Mouse (Mus musculus): Measurements from ENCODE around the gene Cox17. TPM values are rescaled to one million over a fixed set of nuclear protein-coding genes. Genes with fewer than 3 reads are reported as not detected.
A peak's percentile ranks its signal among the peaks of the same experiment; 100 is the strongest.

The Cox17 gene
- polyA plus RNA-seq, 1 experiment from 2014 or later: 287 TPM

DNA sequence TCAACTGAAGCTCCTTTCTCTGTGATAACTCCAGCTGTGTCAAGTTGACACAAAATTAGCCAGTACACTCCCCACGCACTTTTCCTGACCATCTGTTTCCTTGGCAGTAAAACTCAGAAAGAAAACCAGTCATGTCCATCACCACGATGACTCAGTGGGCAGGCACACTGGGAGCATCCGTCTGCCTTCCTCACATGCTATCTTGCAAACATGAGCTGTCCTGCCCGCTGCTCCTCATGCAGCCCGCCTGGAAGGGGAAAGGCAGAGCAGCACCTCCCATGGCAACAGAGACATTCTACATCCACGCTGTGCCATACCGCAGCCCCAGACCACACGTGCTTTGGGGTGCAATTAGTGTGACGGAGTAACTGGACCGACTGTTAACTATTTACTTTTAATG lies 21.5 kb downstream of the Cox17 start:
- Histone ChIP-seq H3K4me1 (peaks cover 51% of the 10 kb centered on the region), H3K9me3 (no peaks in the 10 kb centered on the region), H3K4me3 (no peak overlapping the region), H3K27me3 (ENCODE audit: insufficient read depth, poor library complexity, severe bottlenecking) (no peaks in the 10 kb centered on the region), H3K36me3 (peaks cover 56% of the 10 kb centered on the region), H3K27ac (no peak overlapping the region)
- 45% methylated on average over 10 of the region's 10 CpGs for WGBS
- peak; percentile 83 for DNase-seq (ENCODE audit: low spot score)

DNA sequence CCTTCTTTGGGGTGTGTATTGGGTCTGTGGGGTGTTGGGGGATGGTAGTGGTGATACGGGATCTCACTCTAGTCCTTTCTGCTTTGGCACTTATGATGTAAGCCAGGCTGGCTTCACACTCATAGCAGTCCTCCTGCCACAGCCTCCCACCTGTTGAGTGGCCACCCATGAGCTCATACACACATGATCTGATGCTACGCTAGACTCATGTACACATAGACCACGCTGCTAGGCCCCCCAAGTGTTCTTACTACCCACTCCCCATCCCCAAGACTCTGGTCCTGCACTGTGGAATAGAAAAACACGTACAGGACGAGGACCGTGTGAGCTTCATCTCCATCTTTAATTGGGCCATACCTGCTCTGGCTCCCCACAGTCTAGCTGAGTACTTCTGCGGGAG lies 22.2 kb downstream of the Cox17 start:
- H3K9me3 ChIP-seq: no peaks in the 10 kb centered on the region
- DNase-seq (ENCODE audit: low spot score): peak; percentile 69
- H3K27me3 ChIP-seq (ENCODE audit: insufficient read depth, poor library complexity, severe bottlenecking): no peaks in the 10 kb centered on the region
- H3K27ac ChIP-seq: no peak overlapping the region
- peaks cover 60% of the 10 kb centered on the region for H3K36me3 ChIP-seq
- WGBS: 77% methylated on average over 7 of the region's 7 CpGs
- no peak overlapping the region for H3K4me3 ChIP-seq
- H3K4me1 ChIP-seq: peaks cover 52% of the 10 kb centered on the region

DNA sequence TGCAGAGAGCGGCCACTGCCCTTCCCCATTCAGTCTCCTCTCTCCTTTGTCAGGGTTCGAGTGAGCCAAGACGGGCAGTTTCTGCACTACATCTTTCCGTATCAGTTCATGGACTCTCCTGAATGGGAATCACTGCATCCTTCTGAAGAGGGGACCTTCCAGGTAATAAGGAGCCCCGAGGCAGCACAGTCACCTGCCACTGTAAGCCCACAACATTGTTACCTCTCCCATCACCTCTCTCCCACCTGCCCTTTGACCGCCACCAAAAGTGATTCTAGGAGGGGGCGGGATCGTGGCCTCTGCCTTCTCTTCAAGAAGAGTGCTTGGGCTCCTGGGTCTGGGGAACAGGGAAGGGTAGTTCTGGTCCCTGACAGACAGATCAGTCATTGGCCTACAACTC lies 22.6 kb downstream of the Cox17 start:
- H3K4me3 ChIP-seq: no peak overlapping the region

DNA sequence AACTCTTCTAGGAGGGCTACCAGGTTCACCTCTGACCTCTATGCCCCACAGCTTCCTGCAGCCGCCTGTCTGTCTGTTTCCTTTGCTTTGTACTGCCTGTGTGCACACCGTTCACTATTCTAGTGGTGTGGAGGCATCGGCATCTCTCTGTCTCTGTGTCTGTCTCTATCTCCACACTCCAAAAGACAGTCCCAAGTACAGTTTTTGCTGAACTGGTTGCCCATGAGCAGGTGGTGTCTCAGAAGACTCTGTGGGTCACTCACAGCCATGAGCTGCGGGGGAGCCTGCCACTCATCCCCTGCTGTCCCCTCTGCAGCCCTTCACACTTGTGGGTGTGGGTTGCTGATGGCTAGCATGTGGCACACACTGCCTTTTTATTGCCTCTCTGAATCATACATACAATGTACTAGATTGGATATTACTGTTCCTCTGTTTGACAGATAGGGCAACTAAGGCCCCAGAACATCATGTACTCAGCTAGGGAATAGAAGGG lies 23.2 kb downstream of the Cox17 start:
- no peak overlapping the region for H3K4me3 ChIP-seq
- peaks cover 70% of the 10 kb centered on the region for H3K36me3 ChIP-seq
- H3K9me3 ChIP-seq: no peaks in the 10 kb centered on the region
- WGBS: 72% methylated on average over 4 of the region's 4 CpGs
- H3K4me1 ChIP-seq: peaks cover 60% of the 10 kb centered on the region
- H3K27ac ChIP-seq: peak overlapping the region; percentile 75
- peak; percentile 57 for DNase-seq (ENCODE audit: low spot score)
- H3K27me3 ChIP-seq (ENCODE audit: insufficient read depth, poor library complexity, severe bottlenecking): no peaks in the 10 kb centered on the region

More for the DNA sequence above, 22.6 kb downstream of the Cox17 start:
- H3K4me1 ChIP-seq: peaks cover 53% of the 10 kb centered on the region
- no peaks in the 10 kb centered on the region for H3K9me3 ChIP-seq
- 87% methylated on average over 8 of the region's 8 CpGs for WGBS
- DNase-seq (ENCODE audit: low spot score): peak; percentile 69
- H3K27ac ChIP-seq: peak overlapping the region; percentile 75; the same call in 1 of the 2 replicates
- peaks cover 64% of the 10 kb centered on the region for H3K36me3 ChIP-seq
- H3K27me3 ChIP-seq (ENCODE audit: insufficient read depth, poor library complexity, severe bottlenecking): no peaks in the 10 kb centered on the region

DNA sequence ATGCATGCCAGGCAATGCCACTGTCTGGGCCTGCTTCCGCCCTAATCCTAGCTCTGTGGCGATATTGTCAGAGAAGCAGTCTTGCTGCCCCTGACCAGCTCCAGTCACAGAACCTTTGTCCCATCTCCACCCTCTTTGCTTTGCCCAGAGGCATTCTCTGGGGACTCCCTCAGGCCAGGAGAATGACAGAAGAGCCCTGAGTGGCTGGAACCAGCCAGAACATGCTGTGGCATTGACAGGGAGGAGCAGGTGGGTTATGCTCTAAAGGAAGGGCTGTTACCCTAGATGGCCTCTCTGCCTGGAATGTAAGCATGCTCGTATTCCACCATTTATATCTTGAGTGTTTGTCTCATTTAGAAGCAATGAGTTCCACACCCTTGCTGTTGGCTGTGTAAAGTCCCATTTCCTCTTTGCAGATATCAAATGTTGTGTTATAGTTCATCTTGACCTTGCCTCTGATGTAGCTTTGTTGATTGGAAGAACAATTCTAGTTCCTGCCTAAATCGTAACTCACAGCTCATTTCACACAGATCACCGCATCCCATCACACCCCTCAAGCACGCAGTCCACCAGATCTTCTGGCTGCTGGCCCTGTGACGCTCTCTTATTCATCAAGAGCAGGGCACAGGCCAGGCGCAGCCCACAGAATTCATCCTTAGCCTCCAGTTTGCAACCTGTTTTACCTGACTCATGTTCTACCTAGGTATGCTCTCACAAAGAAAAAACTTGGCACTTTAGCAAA lies 24.0 kb downstream of the Cox17 start:
- Histone ChIP-seq H3K4me1 (peaks cover 67% of the 10 kb centered on the region), H3K36me3 (peaks cover 70% of the 10 kb centered on the region), H3K9me3 (no peaks in the 10 kb centered on the region), H3K4me3 (no peak overlapping the region), H3K27ac (peak overlapping the region; percentile 75), H3K27me3 (ENCODE audit: insufficient read depth, poor library complexity, severe bottlenecking) (no peaks in the 10 kb centered on the region)
- peak; percentile 73 for DNase-seq (ENCODE audit: low spot score)
- WGBS: 74% methylated on average over 8 of the region's 8 CpGs

DNA sequence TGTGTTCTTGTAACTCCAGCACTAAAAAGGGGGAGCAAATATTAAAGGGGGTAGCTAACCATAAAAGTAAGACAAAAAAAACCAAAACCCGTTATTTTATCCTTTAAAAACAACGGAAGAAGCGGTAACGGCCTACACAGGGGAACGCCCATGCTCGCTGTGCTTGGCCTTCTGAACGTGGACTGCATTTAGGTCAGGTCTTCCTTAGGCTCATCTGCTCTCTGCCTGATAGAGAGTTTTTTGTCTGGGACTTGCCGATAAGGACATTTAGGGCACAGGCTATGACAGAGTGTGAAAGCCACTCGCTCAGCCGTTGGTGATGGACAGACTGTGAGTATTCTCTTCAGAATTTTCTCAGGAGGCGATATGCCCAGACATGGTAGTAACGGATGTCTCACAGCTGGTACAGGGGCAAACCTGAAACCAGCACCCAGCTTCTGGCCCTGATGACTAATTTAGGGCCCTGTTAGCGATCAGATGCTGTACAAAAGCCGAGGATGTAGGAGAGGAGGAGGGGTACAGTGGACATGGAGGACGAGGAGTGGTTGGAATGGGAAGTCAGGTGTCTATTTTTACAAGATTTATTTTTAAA lies 25.0 kb downstream of the Cox17 start:
- Histone ChIP-seq H3K27ac (peak overlapping the region; percentile 50; the same call in 1 of the 2 replicates), H3K36me3 (peaks cover 75% of the 10 kb centered on the region), H3K4me1 (peaks cover 77% of the 10 kb centered on the region), H3K9me3 (no peaks in the 10 kb centered on the region), H3K27me3 (ENCODE audit: insufficient read depth, poor library complexity, severe bottlenecking) (no peaks in the 10 kb centered on the region), H3K4me3 (no peak overlapping the region)
- 73% methylated on average over 15 of the region's 15 CpGs for WGBS
- peak; percentile 92 for DNase-seq (ENCODE audit: low spot score)

DNA sequence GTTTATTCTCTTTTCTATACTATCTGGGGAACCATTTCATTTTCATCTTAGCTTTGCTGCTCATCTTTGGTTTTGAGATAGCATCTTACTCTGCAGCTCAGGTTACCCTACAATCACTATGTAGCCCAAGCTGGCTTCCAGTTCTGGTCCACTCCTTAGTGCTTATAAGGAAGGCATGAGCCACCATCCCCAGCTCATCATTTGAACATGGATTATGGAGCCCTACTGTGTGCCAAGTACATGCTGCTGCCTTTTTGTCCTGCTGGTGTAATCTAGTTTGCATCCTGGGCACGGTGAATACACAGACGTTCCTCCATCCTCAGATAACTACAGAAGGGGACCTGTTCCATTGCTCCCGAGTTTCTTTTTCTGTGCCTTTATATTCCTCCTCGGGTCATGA lies 26.1 kb downstream of the Cox17 start:
- Histone ChIP-seq H3K27me3 (ENCODE audit: insufficient read depth, poor library complexity, severe bottlenecking) (no peaks in the 10 kb centered on the region), H3K4me3 (no peak overlapping the region), H3K4me1 (peaks cover 81% of the 10 kb centered on the region), H3K36me3 (peaks cover 86% of the 10 kb centered on the region), H3K27ac (no peak overlapping the region), H3K9me3 (no peaks in the 10 kb centered on the region)
- no peak for DNase-seq (ENCODE audit: low spot score)
- WGBS: 75% methylated on average over 4 of the region's 4 CpGs

DNA sequence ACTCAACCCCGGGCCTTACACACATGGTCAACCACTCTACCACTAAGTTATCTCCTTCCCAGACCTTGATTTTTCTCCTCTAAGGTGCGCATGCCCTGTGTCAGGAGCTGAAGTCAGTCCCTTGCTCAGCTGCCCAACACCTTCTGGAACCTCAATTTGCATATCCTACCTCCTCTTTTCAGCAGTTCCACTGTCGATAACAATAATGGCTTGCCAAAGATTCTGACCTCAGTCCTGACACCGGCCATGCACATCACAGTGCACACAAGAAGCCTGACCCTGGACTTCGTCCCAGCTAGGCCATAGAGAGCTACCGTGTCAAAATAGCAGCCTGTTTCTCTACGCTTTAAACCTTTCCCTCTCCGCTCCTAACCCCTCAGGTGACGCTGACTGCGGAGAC lies 26.6 kb downstream of the Cox17 start:
- DNase-seq (ENCODE audit: low spot score): peak; percentile 73
- Histone ChIP-seq H3K27ac (no peak overlapping the region; the same call in 1 of the 2 replicates), H3K4me3 (peak overlapping the region; percentile 23; the same call in 1 of the 2 replicates), H3K4me1 (peaks cover 79% of the 10 kb centered on the region), H3K27me3 (ENCODE audit: insufficient read depth, poor library complexity, severe bottlenecking) (no peaks in the 10 kb centered on the region), H3K9me3 (no peaks in the 10 kb centered on the region), H3K36me3 (peaks cover 89% of the 10 kb centered on the region)
- WGBS: 75% methylated on average over 10 of the region's 10 CpGs

DNA sequence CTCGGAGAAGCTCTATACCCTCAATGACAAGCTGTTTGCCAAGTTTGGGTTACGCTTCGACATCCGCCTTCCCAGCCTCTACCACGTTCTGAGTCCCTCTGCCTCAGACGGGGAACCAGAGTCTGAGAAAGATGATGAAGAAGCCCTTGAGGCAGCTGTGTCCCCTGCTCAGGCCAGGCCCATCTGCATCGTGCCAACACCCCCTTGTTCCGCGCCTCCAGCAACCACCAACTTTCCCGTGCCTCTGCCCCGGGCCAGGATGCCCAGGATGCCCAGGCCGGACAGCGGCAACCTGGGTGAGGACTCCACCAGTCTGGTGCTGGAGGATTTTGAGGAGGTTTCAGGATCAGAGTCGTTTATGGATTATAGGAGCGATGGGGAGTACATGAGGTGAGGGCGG lies 27.1 kb downstream of the Cox17 start:
- peaks cover 91% of the 10 kb centered on the region for H3K36me3 ChIP-seq
- no peak overlapping the region; the same call in 1 of the 2 replicates for H3K27ac ChIP-seq
- peak; percentile 68 for DNase-seq (ENCODE audit: low spot score)
- no peaks in the 10 kb centered on the region for H3K27me3 ChIP-seq (ENCODE audit: insufficient read depth, poor library complexity, severe bottlenecking)
- H3K4me3 ChIP-seq: peak overlapping the region; percentile 23
- no peaks in the 10 kb centered on the region for H3K9me3 ChIP-seq
- H3K4me1 ChIP-seq: peaks cover 78% of the 10 kb centered on the region
- 83% methylated on average over 16 of the region's 16 CpGs for WGBS

DNA sequence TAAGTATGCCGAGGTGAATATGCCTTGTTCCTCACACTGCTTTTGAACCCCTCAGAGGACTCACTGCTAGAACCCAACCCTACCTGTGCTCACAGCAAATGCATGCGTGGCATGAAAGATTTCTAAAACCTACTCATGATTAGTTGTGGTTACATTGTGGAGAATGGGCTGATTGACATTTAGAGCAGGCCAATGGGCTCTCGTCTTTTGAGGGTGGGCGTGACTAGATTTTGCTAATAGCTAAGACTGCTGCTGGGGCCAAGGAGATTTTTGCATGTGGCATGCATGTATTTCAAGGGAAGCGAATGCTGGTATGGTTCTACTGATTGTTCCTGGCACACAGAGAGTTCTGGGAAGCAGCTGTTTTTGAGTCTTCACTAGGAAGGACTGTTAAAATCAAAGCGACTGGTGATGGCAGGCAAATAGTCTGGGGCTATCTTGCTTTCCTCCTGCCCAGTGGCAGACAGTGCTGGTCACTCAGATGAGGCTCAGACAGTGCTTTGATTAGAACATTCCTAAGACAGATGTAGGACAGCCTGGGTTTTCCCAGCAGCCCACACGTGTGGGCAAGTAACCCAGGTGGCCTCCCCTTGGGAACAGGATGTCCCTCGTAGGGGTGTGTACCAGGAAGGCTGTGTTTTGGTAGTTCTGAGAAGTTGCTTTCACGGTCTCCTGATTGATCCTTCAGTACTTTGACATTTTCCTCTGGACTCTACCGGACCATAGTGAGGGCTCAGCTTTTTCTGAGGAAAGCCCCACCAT lies 27.8 kb downstream of the Cox17 start:
- peaks cover 72% of the 10 kb centered on the region for H3K4me1 ChIP-seq
- DNase-seq (ENCODE audit: low spot score): peak; percentile 75
- H3K9me3 ChIP-seq: no peaks in the 10 kb centered on the region
- H3K36me3 ChIP-seq: peaks cover 87% of the 10 kb centered on the region
- peak overlapping the region; percentile 23; the same call in 1 of the 2 replicates for H3K4me3 ChIP-seq
- WGBS: 68% methylated on average over 10 of the region's 10 CpGs
- H3K27me3 ChIP-seq (ENCODE audit: insufficient read depth, poor library complexity, severe bottlenecking): no peaks in the 10 kb centered on the region
- no peak overlapping the region for H3K27ac ChIP-seq

DNA sequence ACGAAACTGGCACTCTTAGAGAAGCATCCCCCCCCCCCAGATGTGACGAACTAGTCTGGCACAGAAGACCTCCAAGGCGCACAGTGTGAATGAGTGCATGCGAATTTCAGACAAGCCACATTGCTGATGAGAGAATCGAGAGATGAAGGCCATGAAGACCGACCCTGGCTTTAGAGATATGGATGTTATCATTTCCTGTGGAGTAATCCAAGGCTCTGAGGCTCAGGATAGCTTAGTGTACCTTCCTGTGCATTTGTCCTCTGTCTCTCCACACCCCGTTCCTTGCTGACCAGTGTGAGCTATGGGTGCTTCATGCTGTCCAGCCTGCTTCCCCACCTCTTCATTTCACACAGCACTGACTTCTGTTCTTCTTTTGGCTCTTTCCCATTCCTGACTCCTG lies 28.4 kb downstream of the Cox17 start:
- H3K36me3 ChIP-seq: peaks cover 81% of the 10 kb centered on the region
- H3K27ac ChIP-seq: peak overlapping the region; percentile 17; the same call in 1 of the 2 replicates
- WGBS: 49% methylated on average over 7 of the region's 7 CpGs
- H3K4me3 ChIP-seq: no peak overlapping the region
- DNase-seq (ENCODE audit: low spot score): peak; percentile 75
- H3K27me3 ChIP-seq (ENCODE audit: insufficient read depth, poor library complexity, severe bottlenecking): no peaks in the 10 kb centered on the region
- no peaks in the 10 kb centered on the region for H3K9me3 ChIP-seq
- peaks cover 65% of the 10 kb centered on the region for H3K4me1 ChIP-seq

DNA sequence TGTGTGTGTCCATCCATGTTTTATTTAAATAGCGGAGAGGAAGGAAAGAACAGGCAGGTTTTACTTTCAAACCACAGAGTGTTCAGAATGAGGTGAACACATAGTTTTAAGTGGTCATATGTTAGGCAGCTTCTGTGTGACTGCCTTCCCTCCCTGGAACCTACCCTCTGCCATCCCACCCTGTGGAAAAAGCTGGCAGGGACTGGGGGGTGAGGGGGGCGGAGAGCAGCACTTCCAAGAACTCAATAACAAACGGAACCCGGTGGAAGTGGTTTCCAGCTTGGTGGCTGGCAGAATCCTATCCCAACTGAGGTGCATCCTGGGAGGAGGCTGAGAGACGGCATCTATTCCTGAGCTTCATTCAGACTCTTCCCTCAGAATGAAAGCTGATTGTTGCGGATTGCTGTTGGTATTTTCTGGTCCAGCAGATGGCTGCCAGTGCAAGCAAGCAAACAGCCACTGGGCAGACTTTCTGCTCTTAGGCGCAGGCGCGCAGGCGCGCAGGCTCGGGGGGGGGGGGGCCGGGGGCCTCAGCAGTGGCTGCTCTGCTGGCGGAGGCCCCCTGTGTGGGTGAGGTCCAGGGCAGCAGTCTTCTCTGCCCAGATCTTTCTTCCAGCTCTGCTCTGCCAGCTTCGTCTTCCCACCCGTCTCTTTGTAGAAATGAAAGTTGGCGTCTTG lies 29.5 kb downstream of the Cox17 start:
- H3K4me3 ChIP-seq: peak overlapping the region; percentile 34
- H3K9me3 ChIP-seq: no peaks in the 10 kb centered on the region
- WGBS: 45% methylated on average over 14 of the region's 17 CpGs
- H3K27ac ChIP-seq: peak overlapping the region; percentile 66; the same call in 1 of the 2 replicates
- H3K27me3 ChIP-seq (ENCODE audit: insufficient read depth, poor library complexity, severe bottlenecking): no peaks in the 10 kb centered on the region
- DNase-seq (ENCODE audit: low spot score): peak; percentile 76
- H3K36me3 ChIP-seq: peaks cover 70% of the 10 kb centered on the region
- H3K4me1 ChIP-seq: peaks cover 56% of the 10 kb centered on the region

Measured in heart, embryonic 10.5 days (tissue).